Mouse (Mus musculus): ENCODE data around the gene Cog2.

The Cog2 gene

GRCm38 (mm10) chr8:124516525-124516924 is 4.0 kb upstream of the Cog2 start:
- in situ Hi-C loops (cut with MseI, MboI), result no loop called here

GRCm38 (mm10) chr8:124517142-124517541 is 3.4 kb upstream of the Cog2 start:
- in situ Hi-C loops (cut with MseI, MboI), result no loop called here

GRCm38 (mm10) chr8:124521946-124522345 is 1.4 kb downstream of the Cog2 start:
- in situ Hi-C loops (cut with MseI, MboI), result no loop called here

- in situ Hi-C loops (cut with MseI, MboI), result no loop called here
These were observed 5.7 kb downstream of the Cog2 start for GRCm38 (mm10) chr8:124526261-124526660.

- in situ Hi-C loops (cut with MseI, MboI), result no loop called here
These were observed 9.5 kb downstream of the Cog2 start for GRCm38 (mm10) chr8:124530076-124530475.

- in situ Hi-C loops (cut with MseI, MboI), result no loop called here
These were observed 10.0 kb downstream of the Cog2 start for GRCm38 (mm10) chr8:124530556-124530955.

GRCm38 (mm10) chr8:124530996-124531395 is 10.4 kb downstream of the Cog2 start:
- in situ Hi-C loops (cut with MseI, MboI), result no loop called here

GRCm38 (mm10) chr8:124532626-124533025 is 12.1 kb downstream of the Cog2 start:
- in situ Hi-C loops (cut with MseI, MboI), result no loop called here

GRCm38 (mm10) chr8:124535451-124535850 is 14.9 kb downstream of the Cog2 start:
- in situ Hi-C loops (cut with MseI, MboI), result no loop called here

GRCm38 (mm10) chr8:124540906-124541305 is 20.3 kb downstream of the Cog2 start:
- in situ Hi-C loops (cut with MseI, MboI), result no loop called here

- in situ Hi-C loops (cut with MseI, MboI), result no loop called here
These were observed 21.4 kb downstream of the Cog2 start for GRCm38 (mm10) chr8:124542001-124542400.

GRCm38 (mm10) chr8:124543272-124543671 is 22.7 kb downstream of the Cog2 start:
- in situ Hi-C loops (cut with MseI, MboI), result no loop called here

GRCm38 (mm10) chr8:124546371-124546770 is 25.8 kb downstream of the Cog2 start:
- in situ Hi-C loops (cut with MseI, MboI), result no loop called here

- in situ Hi-C loops (cut with MseI, MboI), result no loop called here
These were observed 26.2 kb downstream of the Cog2 start for GRCm38 (mm10) chr8:124546815-124547214.

- in situ Hi-C loops (cut with MseI, MboI), result no loop called here
These were observed 26.7 kb downstream of the Cog2 start for GRCm38 (mm10) chr8:124547269-124547668.

GRCm38 (mm10) chr8:124548187-124548586 is 27.6 kb downstream of the Cog2 start:
- in situ Hi-C loops (cut with MseI, MboI), result no loop called here

GRCm38 (mm10) chr8:124551011-124551661 is 30.6 kb downstream of the Cog2 start:
- in situ Hi-C loops (cut with MseI, MboI), result no loop called here

GRCm38 (mm10) chr8:124555113-124555750 is 34.7 kb downstream of the Cog2 start:
- in situ Hi-C loops (cut with MseI, MboI), result no loop called here

- in situ Hi-C loops (cut with MseI, MboI), result no loop called here
These were observed 35.6 kb downstream of the Cog2 start for GRCm38 (mm10) chr8:124556164-124556563.

GRCm38 (mm10) chr8:124556658-124557057 is 36.1 kb downstream of the Cog2 start:
- in situ Hi-C loops (cut with MseI, MboI), result no loop called here

GRCm38 (mm10) chr8:124557476-124557875 is 36.9 kb downstream of the Cog2 start:
- in situ Hi-C loops (cut with MseI, MboI), result no loop called here

- in situ Hi-C loops (cut with MseI, MboI), result no loop called here
These were observed 46.6 kb downstream of the Cog2 start for GRCm38 (mm10) chr8:124567126-124567525.

- in situ Hi-C loops (cut with MseI, MboI), result no loop called here
These were observed 47.0 kb downstream of the Cog2 start for GRCm38 (mm10) chr8:124567584-124567983.

All from mouse trophoblast stem cell (cell line).